Mouse (Mus musculus): ENCODE measurements around the gene Sf3b3.

DNA sequence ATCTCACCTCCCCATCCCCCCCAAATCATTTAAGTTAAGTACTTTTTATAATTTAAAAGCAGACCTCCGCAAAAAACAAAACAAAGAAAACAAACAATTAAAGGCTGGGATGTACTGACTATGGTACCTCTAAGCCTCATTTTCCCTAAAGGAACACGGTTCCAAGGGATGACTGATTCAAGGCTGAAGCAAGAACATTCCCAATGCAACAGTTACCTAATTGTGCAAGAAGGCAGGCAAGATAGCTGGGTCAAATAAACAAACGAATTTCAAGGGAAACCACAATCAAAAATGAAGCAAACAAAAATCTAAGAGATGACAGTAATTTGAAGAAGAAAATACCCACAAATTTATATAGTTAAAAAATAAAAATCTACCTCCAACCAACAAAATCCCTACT is 24.6 kb downstream of the Sf3b3 start:
- TF ChIP-seq CTCF (IDR thresholded peaks at IDR 0.05; ENCODE audit: low read depth) (no peak), EP300 (optimal IDR thresholded peaks at IDR 0.05) (no peak)

Data from stomach, postnatal 0 days (tissue).